In genomic region chr17:85623161-85624050, GRCm38 (mm10) we compare ENCODE assay signal across 10 mouse cellular contexts. TPM values are rescaled to one million over a fixed set of nuclear protein-coding genes. Genes with fewer than 3 reads are reported as not detected.
A peak's percentile ranks its signal among the peaks of the same experiment; 100 is the strongest.
DNase-seq lines count a peak whose midpoint lies in the region; ATAC-seq and TF ChIP-seq lines count a peak whose summit lies in the region.
"Had no signal": no experiment of that assay in that cellular context is flagged by ENCODE, and none has a peak within 500 bp of the region (broad histone marks: within the 10 kb centered on the region; RNA-seq: fewer than 3 reads in every experiment).

No protein-coding gene starts in this region.

- no peaks in the 10 kb centered on the region for H3K9me3 ChIP-seq in neural tube, embryonic 15.5 days (replicated peaks)
- no peaks in the 10 kb centered on the region for H3K9me3 ChIP-seq in embryonic facial prominence, embryonic 14.5 days (ENCODE audit: control insufficient read depth, low read length)
- no peaks in the 10 kb centered on the region for H3K9me3 ChIP-seq in limb, embryonic 12.5 days
- H3K9me3 ChIP-seq in stomach, postnatal 0 days (ENCODE audit: control insufficient read depth, low read length) = no peaks in the 10 kb centered on the region
- H3K9me3 ChIP-seq in lung, postnatal 0 days (ENCODE audit: low read length) = no peaks in the 10 kb centered on the region

- no peak overlapping the region for H3K27ac ChIP-seq in neural tube, embryonic 15.5 days (replicated peaks)
- no peak overlapping the region for H3K27ac ChIP-seq in embryonic facial prominence, embryonic 14.5 days (replicated peaks; ENCODE audit: low read depth, low read length)
- H3K27ac ChIP-seq in limb, embryonic 12.5 days = no peak overlapping the region
- no peak overlapping the region for H3K27ac ChIP-seq in stomach, postnatal 0 days (replicated peaks)
- no peak overlapping the region for H3K27ac ChIP-seq in lung, postnatal 0 days (ENCODE audit: low read length)
- H3K27ac ChIP-seq: heart, adult 2 months had no signal

- no peak overlapping the region for H3K4me2 ChIP-seq in neural tube, embryonic 15.5 days
- peak overlapping the region; percentile 26 for H3K4me2 ChIP-seq in embryonic facial prominence, embryonic 14.5 days (ENCODE audit: low read depth, low read length)
- H3K4me2 ChIP-seq in limb, embryonic 12.5 days = no peak overlapping the region
- H3K4me2 ChIP-seq in stomach, postnatal 0 days (replicated peaks; ENCODE audit: low read depth) = no peak overlapping the region
- no peak overlapping the region for H3K4me2 ChIP-seq in lung, postnatal 0 days (replicated peaks; ENCODE audit: low read depth, low read length)

- H3K4me3 ChIP-seq in neural tube, embryonic 15.5 days (replicated peaks) = no peak overlapping the region
- H3K4me3 ChIP-seq in embryonic facial prominence, embryonic 14.5 days (ENCODE audit: low read depth, low read length) = peak overlapping the region; percentile 42
- 0 out of 2 replicates have a peak overlapping the region, but pooled peaks have one; percentile 9 for H3K4me3 ChIP-seq in limb, embryonic 12.5 days (replicated peaks)
- peak overlapping the region; percentile 8; the same call in 1 of the 2 replicates for H3K4me3 ChIP-seq in stomach, postnatal 0 days (ENCODE audit: low read depth, low read length)
- H3K4me3 ChIP-seq in lung, postnatal 0 days (ENCODE audit: low read depth, low read length) = no peak overlapping the region
- H3K4me3 ChIP-seq: heart, adult 2 months had no signal

- ATAC-seq in neural tube, embryonic 15.5 days (ENCODE audit: low FRiP score) = no peak
- no peak for ATAC-seq in embryonic facial prominence, embryonic 14.5 days (ENCODE audit: low read depth)
- no peak for ATAC-seq in limb, embryonic 12.5 days (ENCODE audit: insufficient number of reproducible peaks, insufficient read depth, low FRiP score, low TSS enrichment, low read depth)
- ATAC-seq in stomach, postnatal 0 days (ENCODE audit: low FRiP score, low TSS enrichment) = no peak
- ATAC-seq in lung, postnatal 0 days = no peak

- H3K9ac ChIP-seq in neural tube, embryonic 15.5 days (replicated peaks) = no peak overlapping the region
- peak overlapping the region; percentile 57 for H3K9ac ChIP-seq in embryonic facial prominence, embryonic 14.5 days (ENCODE audit: low read depth, low read length)
- no peak overlapping the region for H3K9ac ChIP-seq in limb, embryonic 12.5 days (replicated peaks)
- H3K9ac ChIP-seq in stomach, postnatal 0 days (ENCODE audit: low read length) = no peak overlapping the region
- no peak overlapping the region for H3K9ac ChIP-seq in lung, postnatal 0 days (replicated peaks; ENCODE audit: low read depth)

- H3K4me1 ChIP-seq in neural tube, embryonic 15.5 days = peaks cover 15% of the 10 kb centered on the region
- H3K4me1 ChIP-seq in embryonic facial prominence, embryonic 14.5 days (ENCODE audit: control insufficient read depth, insufficient read depth, low read length) = peaks cover 5% of the 10 kb centered on the region; the same call in 1 of the 2 replicates
- peaks cover 24% of the 10 kb centered on the region for H3K4me1 ChIP-seq in limb, embryonic 12.5 days (replicated peaks)
- no peaks in the 10 kb centered on the region for H3K4me1 ChIP-seq in stomach, postnatal 0 days (replicated peaks; ENCODE audit: control insufficient read depth, insufficient read depth)
- H3K4me1 ChIP-seq in lung, postnatal 0 days (ENCODE audit: insufficient read depth, low read depth, low read length) = no peaks in the 10 kb centered on the region

- TF ChIP-seq CTCF in stomach, postnatal 0 days (IDR thresholded peaks at IDR 0.05; ENCODE audit: low read depth) = no peak
- no peak for TF ChIP-seq CTCF in lung, postnatal 0 days (IDR thresholded peaks at IDR 0.05)

- DNase-seq in neural tube, embryonic 10.5 days (ENCODE audit: extremely low spot score, low spot score) = peak; percentile 70
- DNase-seq in embryonic facial prominence, embryonic 14.5 days (ENCODE audit: low spot score) = no peak
- no peak for DNase-seq in stomach, postnatal 0 days (ENCODE audit: low spot score)
- DNase-seq in layer of hippocampus, adult 9-10 months (ENCODE audit: low spot score) = no peak
- DNase-seq in lung, postnatal 0 days (ENCODE audit: low spot score) = no peak
- DNase-seq: kidney, postnatal 10 days had no signal

- H3K36me3 ChIP-seq in neural tube, embryonic 15.5 days = no peaks in the 10 kb centered on the region
- H3K36me3 ChIP-seq in embryonic facial prominence, embryonic 14.5 days (ENCODE audit: control insufficient read depth, insufficient read depth, low read length) = no peaks in the 10 kb centered on the region
- H3K36me3 ChIP-seq in limb, embryonic 12.5 days = no peaks in the 10 kb centered on the region
- no peaks in the 10 kb centered on the region for H3K36me3 ChIP-seq in stomach, postnatal 0 days (ENCODE audit: control insufficient read depth, insufficient read depth, low read length)
- H3K36me3 ChIP-seq in lung, postnatal 0 days (ENCODE audit: insufficient read depth, low read length) = no peaks in the 10 kb centered on the region

- TF ChIP-seq EP300 in stomach, postnatal 0 days (optimal IDR thresholded peaks at IDR 0.05) = no peak
- no peak for TF ChIP-seq EP300 in lung, postnatal 0 days (IDR thresholded peaks at IDR 0.05)

- peaks cover 91% of the 10 kb centered on the region for H3K27me3 ChIP-seq in neural tube, embryonic 15.5 days (replicated peaks)
- peaks cover 98% of the 10 kb centered on the region for H3K27me3 ChIP-seq in embryonic facial prominence, embryonic 14.5 days (replicated peaks; ENCODE audit: control insufficient read depth, insufficient read depth, low read length)
- peaks cover 95% of the 10 kb centered on the region for H3K27me3 ChIP-seq in limb, embryonic 12.5 days
- H3K27me3 ChIP-seq in stomach, postnatal 0 days (ENCODE audit: control insufficient read depth, insufficient read depth, low read length) = peaks cover 37% of the 10 kb centered on the region
- peaks cover 92% of the 10 kb centered on the region for H3K27me3 ChIP-seq in lung, postnatal 0 days (replicated peaks; ENCODE audit: insufficient read depth, low read length)

- WGBS in neural tube, embryonic 15.5 days = under 1% methylated on average over 52 of the region's 52 CpGs
- WGBS in embryonic facial prominence, embryonic 14.5 days = 2% methylated on average over 25 of the region's 52 CpGs
- WGBS in limb, embryonic 12.5 days = under 1% methylated on average over 45 of the region's 52 CpGs
- WGBS in stomach, postnatal 0 days = 2% methylated on average over 51 of the region's 52 CpGs
- WGBS in lung, postnatal 0 days = 2% methylated on average over 50 of the region's 52 CpGs

RNA-seq across cellular contexts. Expression of gene Six3, which starts 10.0 kb away (rescaled TPM):
- polyA plus RNA-seq in neural tube, embryonic 15.5 days (2015; fragmentation: Nextera tagmentation; extraction: Ambion mirVana) = not detected in 2 replicates
- 2.1 and 2.4 TPM in 2 replicates for polyA plus RNA-seq in embryonic facial prominence, embryonic 14.5 days (2014; fragmentation: Nextera tagmentation; extraction: Ambion mirVana)
- not detected in 2 replicates for polyA plus RNA-seq in limb, embryonic 12.5 days (2016; fragmentation: Nextera tagmentation; extraction: Ambion mirVana)
- not detected in 2 replicates for polyA plus RNA-seq in stomach, postnatal 0 days (2015; fragmentation: Nextera tagmentation; extraction: Ambion mirVana)
- not detected in 2 replicates for polyA plus RNA-seq in lung, postnatal 0 days (2015; fragmentation: Nextera tagmentation; extraction: Ambion mirVana)
- polyA plus RNA-seq: lung, embryonic 16.5 days had no signal

Comparison
In these comparisons a context has a peak if more than half of its experiments do, and no peak if none do; other contexts are left out.
1. H3K4me3 ChIP-seq: peak in embryonic facial prominence, embryonic 14.5 days (single experiment), limb, embryonic 12.5 days (single experiment) and stomach, postnatal 0 days (single experiment); none in neural tube, embryonic 15.5 days (single experiment) and lung, postnatal 0 days (single experiment).